Mouse (Mus musculus) testis, postnatal 10 days (tissue): Measurements from ENCODE around the gene Aifm2.

Source experiments
- DNase-seq: peaks from one replicate; pipeline ENCODE4 v3.0.0; 2021; ENCODE audit warnings: low spot score

Aifm2 gene

DNA sequence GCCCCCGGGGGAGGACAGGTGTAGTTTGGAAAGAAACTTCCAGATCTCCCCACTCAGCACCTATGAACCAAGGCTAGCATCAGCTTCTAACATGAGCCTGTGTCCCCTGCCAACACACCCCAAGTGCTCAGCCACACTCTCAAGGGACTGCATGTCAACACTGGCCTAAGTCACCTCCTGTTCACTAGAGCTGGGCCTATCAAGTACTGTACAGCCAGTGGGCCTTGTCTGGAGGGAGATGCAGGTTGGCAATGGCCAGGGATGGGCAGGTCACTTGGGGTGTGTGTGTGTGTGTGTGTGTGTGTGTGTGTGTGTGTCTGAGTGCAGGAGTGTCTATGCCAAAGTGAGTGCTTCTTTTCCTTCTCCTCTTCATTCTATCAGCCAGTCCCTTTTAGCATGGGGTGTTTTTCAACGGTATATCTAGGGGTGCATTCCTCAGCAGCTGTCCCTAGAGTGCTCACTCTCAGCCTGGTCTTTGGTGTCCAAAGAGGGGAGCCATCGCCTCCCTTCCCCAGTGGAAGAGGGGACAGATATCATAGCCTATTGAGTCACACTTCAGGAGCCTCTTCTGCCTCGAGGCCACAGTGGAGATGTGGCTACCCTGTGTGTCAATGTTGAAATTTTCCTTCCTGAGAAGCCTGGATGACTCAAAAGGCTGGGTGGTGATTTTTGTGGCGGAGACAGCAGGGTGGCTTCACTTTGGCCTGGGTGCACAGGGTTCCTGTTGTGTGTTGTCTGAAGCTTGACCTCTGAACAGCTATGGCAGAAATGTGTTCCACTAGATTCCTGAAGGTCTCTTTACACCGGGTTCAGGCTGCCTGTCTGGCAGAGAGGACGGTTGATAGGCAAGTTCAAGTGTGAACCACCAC is 1.2 kb downstream of the Aifm2 start:
- DNase-seq, result no peak

GRCm38 (mm10) chr10:61717406-61718296 is 2.6 kb downstream of the Aifm2 start:
- no peak for DNase-seq

- DNase-seq, result no peak
Observed at GRCm38 (mm10) chr10:61720331-61720730, 5.3 kb downstream of the Aifm2 start.

GRCm38 (mm10) chr10:61722215-61722614 is 7.2 kb downstream of the Aifm2 start:
- DNase-seq, result no peak

- no peak for DNase-seq
Observed at GRCm38 (mm10) chr10:61723271-61723670, 8.2 kb downstream of the Aifm2 start.

GRCm38 (mm10) chr10:61729181-61729580 is 14.1 kb downstream of the Aifm2 start:
- DNase-seq, result no peak

DNA sequence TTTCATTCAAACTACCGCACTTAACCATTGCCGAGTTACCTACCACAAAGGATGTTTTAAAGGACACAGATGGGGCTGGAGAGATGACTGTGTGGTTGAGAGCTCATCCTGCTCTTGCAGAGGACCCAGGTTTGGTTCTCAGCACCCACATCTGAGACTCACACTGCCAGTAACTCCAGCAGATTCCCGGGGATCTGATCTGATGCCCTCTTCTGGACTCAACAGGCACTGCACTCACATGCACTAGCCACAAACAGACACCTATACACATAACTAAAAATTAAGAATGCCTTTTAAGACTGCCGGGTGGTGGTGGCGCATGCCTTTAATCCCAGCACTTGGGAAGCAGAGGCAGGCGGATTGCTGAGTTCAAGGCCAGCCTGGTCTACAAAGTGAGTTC is 15.1 kb downstream of the Aifm2 start:
- DNase-seq, result no peak

DNA sequence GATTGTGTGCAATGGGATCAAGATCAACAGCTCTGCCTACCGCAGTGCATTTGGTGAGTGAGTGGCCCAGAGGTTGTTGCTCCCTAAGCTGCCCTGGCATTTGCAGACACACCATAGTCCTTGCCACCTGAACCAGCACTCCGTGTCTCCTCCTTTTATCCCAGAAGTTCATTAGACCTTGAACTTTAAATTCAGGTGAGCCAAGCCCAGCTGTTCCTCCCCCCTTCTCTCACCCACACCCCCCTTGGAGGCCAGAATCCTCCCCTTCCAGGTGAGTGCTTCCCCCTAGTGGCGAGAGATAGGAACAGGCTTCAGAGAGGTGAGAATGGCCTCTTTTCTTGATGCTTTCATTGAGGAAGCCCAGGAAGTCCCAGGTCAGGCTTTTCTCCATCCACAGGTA is 19.3 kb downstream of the Aifm2 start:
- no peak for DNase-seq

GRCm38 (mm10) chr10:61736671-61737078 is 21.6 kb downstream of the Aifm2 start:
- no peak for DNase-seq

- no peak for DNase-seq
Observed at GRCm38 (mm10) chr10:61737537-61737936, 22.5 kb downstream of the Aifm2 start.

DNA sequence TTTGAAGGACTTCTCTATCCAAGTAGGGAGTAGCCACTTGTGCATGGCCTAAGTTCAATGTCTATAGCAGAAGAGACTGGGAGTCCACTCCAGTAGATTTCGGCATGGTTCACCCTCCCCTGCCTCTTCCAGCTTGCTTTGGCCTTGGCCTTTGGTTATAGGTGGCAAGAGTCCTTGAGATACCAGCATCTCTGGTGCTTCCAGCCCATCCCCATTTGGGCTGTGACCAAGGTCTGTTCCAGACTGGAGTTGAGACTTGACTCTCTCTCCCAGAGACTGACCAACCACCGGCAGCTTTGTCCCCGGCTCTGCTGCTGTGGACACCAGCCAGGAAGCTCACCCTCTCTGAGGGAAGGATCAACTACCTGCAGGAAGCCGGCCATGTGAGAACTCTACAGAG is 23.1 kb downstream of the Aifm2 start:
- no peak for DNase-seq

- no peak for DNase-seq
Observed at GRCm38 (mm10) chr10:61741306-61741705, 26.2 kb downstream of the Aifm2 start.

DNA sequence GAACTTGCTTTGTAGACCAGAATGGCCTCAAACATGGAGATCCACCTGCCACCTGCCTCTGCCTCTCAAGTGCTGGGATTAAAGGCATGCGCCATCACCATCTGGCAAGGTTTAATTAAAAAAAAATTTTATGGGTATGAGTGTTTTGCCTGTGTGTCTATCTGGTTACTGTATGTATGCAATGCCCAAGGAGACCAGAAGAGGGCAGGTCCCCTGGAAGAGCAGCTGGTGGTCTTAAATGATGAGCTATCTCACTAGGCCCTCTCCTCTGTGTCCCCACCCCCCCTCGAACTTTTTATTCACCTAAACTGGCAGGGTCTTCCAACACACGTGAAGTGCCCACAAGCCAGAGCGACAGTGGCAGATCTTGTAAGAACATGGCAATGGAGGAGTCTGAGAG is 26.8 kb downstream of the Aifm2 start:
- no peak for DNase-seq

DNA sequence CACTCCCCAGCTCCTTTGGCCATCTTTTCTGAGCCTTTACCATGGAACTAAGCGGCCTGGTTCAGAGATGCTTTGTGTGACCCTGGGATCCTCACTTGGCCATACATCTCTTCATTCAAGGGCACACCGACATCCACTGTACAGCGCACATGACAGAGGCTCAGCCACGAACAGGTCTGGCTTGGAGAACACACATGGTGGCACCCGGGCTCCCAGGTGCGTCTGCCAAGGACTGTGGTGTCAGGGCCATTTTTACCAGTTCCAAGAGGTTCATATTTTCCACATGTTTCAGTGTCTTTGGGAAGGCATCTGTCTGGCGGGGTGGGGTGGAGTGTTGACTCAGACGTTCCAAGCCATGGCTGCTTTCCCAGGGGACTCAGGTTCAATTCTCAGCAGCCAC is 27.3 kb downstream of the Aifm2 start:
- no peak for DNase-seq

GRCm38 (mm10) chr10:61745133-61745532 is 30.1 kb downstream of the Aifm2 start:
- DNase-seq, result peak; percentile 78

DNA sequence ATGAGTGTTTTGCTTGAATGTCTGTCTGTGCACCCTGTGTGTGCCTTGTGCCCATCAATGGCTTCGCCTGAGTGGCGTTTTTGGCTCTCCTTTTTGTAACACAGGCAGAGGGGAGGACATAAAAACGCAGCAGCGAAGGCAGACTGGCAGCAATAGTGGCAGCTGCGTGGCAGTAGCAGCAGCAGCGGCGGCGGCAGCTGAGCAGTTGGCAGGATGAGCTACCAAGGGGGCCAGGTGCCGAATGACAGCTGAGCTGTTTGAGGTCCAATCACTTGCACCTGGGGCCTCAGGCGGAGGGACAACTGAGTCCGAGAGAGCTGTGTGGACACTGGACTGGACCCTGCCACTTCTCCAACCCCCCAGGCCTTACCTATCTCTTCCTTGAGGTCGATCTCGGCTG is 32.2 kb downstream of the Aifm2 start:
- no peak for DNase-seq

- DNase-seq, result no peak
Observed at GRCm38 (mm10) chr10:61750014-61750413, 35.0 kb downstream of the Aifm2 start.

DNA sequence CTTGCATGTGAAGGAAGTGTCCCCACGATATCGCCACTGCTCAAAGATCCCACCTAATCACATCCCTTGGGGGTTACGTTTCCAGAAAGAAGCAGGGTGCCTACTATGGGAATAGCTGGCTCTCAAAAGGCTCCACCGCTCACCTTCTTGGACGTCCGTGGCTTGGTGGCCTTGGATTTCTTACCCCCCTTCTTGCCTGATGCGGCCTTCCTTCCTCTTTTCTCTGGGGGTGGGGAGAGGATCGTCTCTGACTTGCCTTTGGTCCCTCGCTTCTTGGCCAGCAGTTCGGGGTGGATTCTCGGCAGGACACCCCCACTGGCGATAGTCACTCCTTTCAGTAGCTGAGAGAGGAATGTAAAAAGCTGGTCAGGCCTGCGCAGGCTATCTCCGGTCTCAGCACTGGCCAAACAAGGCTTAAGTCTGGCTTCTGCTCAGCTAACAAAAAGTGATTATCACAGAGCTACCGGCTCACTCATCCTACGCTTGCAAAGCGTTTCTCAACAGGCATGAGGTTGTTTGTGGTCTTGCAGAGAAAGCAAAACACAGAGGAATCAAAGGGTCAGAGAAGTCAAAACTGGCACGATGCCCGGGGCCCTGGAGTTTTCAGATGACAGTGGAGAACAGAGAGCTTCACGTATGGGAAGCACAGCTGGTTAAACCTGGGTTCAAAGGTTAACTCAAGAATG is 36.6 kb downstream of the Aifm2 start:
- DNase-seq, result peak; percentile 80

- no peak for DNase-seq
Observed at GRCm38 (mm10) chr10:61753071-61753470, 38.0 kb downstream of the Aifm2 start.

- no peak for DNase-seq
Observed at GRCm38 (mm10) chr10:61757022-61757421, 42.0 kb downstream of the Aifm2 start.

DNA sequence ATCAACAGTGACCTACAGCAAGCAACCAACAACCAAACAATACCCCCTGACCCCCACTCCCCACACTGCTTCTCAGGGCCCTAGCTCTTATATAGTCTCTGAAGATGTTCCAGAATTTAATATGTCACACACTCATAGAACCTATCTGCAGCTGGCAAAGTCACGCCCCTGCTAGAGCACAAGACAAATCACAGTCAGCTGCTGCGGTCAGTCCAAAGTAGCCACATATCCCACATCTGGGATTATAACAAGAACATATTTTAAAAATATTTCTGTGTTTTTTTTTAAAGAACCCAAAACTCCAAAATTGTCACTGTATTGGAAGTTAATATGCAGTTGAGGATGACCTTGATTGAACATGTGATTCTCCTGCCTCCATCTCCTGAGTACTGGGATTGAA is 43.8 kb downstream of the Aifm2 start:
- DNase-seq, result no peak

DNA sequence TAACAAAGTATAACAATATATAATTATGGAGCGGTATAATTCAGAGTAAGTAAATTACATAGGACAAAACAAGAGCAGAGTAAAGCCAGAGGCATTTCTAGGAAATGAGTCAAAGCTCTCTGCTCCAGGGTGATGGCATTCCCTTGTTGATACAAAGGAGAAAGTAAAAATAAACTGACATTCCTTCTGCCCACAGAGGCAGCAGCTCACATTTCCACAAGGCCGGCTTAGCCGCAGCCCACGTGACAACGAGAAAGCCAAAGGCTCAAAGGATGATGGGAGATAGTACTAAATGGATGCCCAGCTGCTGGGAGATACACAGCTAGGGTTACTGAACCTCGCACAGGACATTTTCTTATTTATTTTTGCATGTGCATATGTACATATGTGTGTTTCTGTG is 44.8 kb downstream of the Aifm2 start:
- no peak for DNase-seq

GRCm38 (mm10) chr10:61764689-61765088 is 49.6 kb downstream of the Aifm2 start:
- DNase-seq, result no peak
